Mouse (Mus musculus): ENCODE results near the gene Ccdc27. TPM values are rescaled to one million over a fixed set of nuclear protein-coding genes. Genes with fewer than 3 reads are reported as not detected.

The Ccdc27 gene
- total RNA-seq (2023) = not detected

GRCm38 (mm10) chr4:154042577-154042976, at the start of gene Ccdc27:
Ccdc27 (minus strand) TSS chr4:154042677.

GRCm38 (mm10) chr4:154025641-154026440, 16.6 kb downstream of the Ccdc27 start, which contains the start of gene Smim1:
Smim1 (minus strand) TSS chr4:154026230.

GRCm38 (mm10) chr4:154011646-154012089, 30.8 kb downstream of the Ccdc27 start, which contains the start of gene Lrrc47:
Lrrc47 (plus strand) TSS chr4:154011731.

Other genes with a start within 250 kb of the Ccdc27 start
- gene A430005L14Rik, start 85.4 kb downstream of the Ccdc27 start, total RNA-seq (2023) = 10 to 100 TPM; 16.0 to 29.6 TPM
- 10 to 100 TPM; 25.2 to 34.6 TPM for gene Dffb, start 67.6 kb downstream of the Ccdc27 start, total RNA-seq (2023)
- gene Cep104, start 67.5 kb downstream of the Ccdc27 start, total RNA-seq (2023) = 10 to 100 TPM; 25.6 to 31.3 TPM
- 10 to 100 TPM; 78.4 to 99.0 TPM for gene Lrrc47, start 30.9 kb downstream of the Ccdc27 start, total RNA-seq (2023)
- gene Smim1, start 16.4 kb downstream of the Ccdc27 start, total RNA-seq (2023) = not detected
- not detected for gene Trp73, start 97.5 kb upstream of the Ccdc27 start, total RNA-seq (2023)
- 10 to 100 TPM; 19.5 to 20.5 TPM for gene Wrap73, start 99.7 kb upstream of the Ccdc27 start, total RNA-seq (2023)
- gene Tprgl, start 118.0 kb upstream of the Ccdc27 start, total RNA-seq (2023) = 100 to 1,000 TPM; 131 to 135 TPM
- gene Megf6, start 128.1 kb upstream of the Ccdc27 start, total RNA-seq (2023) = not detected

Data from B cell, adult 67 days (primary cell).